Mouse (Mus musculus): Measurements from ENCODE around the gene Nhej1. TPM values are rescaled to one million over a fixed set of nuclear protein-coding genes. Genes with fewer than 3 reads are reported as not detected.
A peak's percentile ranks its signal among the peaks of the same experiment; 100 is the strongest.

Nhej1 gene
- total RNA-seq, 2 experiments from 2014 or later, result 10.4 to 11.1 TPM

DNA sequence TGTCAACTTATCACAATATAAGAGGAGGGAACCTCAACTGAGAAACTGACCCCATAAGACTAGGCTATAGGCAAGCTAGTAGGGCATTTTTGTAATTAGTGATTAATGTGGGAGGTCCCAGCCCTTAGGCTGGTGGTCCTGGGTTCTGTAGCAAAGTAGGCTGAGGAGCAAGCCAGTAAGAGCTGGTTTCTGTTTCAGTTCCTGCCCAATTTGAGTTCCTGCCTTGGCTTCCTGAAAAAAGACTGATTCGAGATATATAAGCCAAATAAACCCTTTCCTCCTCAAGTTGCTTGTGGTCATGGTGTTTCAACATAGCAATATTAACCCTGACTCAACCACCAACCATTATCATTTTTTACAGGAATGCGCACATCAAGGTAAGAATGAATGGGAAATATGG is 127.8 kb downstream of the Nhej1 start:
- peak; percentile 63 for ATAC-seq (replicated peaks; ENCODE audit: poor library complexity)

DNA sequence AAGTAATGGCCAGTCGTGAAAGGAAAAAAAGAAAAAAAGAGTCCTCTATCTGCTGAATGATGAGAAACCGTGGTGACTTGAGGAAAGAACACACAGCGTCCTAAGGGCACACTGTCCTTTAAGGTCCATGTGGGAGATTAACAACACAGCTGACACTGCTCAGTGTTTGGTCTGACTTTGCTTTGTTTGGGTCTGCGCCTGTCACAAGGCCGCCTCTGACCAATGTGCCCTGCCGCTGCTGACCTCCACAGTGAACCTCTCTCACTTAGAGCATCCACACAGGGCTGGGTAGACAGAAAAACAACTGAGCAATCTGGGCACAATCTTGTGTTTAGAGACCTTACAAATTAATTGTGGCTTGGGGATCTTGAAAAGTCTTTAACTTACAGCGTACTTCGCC is 148.0 kb downstream of the Nhej1 start:
- no peak for ATAC-seq (replicated peaks; ENCODE audit: poor library complexity)

DNA sequence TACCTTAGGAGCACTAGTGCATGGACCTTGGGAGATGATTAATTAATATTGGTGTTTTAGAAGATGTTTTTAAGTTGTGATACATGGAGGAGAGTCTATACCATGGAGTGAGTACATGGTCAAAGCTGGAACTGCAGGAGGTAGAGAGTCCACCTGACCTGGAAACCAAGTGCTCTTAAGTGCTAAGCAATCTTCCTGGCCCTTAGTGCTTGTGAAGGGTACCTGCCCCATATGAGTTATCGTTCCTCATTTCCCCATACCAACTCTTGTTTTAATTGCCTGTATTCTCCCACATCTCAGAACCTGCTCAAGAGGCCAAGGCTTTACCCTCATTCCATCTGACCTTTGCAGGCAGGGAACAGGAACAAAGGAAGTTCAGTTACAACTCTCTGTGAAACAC is 149.1 kb downstream of the Nhej1 start:
- ATAC-seq (replicated peaks; ENCODE audit: poor library complexity), result no peak

DNA sequence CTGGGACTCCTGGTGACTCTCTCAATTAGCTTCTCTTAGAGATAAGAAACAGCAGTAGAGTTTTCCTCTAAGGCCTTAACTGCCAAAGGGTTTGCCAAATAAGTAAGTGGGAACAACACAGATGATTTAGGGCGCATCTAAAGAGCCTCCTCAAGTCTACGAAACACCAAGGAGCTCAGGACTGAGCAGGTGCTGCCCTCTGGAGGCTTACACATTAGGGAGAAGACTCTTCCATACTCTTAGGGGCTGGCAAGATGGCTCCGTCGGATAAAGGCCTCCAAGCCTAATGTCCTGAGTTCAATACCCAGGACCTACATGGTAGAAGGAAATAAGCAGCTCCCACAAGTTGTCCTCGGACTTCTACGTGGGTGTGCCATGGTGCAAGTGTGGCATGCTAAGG is 151.4 kb downstream of the Nhej1 start:
- no peak for ATAC-seq (replicated peaks; ENCODE audit: poor library complexity)

DNA sequence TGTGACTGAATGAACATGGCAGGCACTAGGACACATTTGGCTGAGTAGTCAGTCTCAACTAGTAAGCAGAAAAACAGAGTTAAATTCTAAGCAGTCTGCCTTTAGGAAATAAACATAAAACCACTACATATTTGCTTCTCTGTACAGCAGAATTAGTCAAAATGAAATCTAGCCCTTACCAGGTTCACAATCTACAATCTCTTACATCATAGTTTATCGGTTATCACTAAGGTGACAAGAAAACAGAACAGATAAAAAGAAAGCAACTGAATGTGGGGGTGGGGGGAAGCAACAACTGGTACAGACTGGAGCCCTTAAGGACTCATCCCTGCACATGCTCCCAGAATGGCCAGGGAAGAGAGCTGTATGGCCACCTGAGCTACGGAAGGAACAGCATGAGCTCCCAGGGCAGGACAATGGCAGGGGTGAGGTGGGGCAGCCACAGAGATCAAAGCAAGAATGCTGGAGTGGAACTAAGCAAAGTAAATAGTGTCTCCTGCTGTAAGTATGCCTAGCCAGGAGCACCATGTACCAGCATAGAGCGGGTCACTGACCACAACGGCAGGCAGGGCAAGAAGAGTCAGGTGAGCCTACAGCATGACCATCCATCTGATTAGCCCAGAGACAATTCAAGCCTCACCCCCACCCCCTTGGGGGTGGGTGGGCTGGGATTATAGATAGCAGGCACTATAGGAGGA is 153.5 kb downstream of the Nhej1 start:
- ATAC-seq (replicated peaks; ENCODE audit: poor library complexity), result no peak

DNA sequence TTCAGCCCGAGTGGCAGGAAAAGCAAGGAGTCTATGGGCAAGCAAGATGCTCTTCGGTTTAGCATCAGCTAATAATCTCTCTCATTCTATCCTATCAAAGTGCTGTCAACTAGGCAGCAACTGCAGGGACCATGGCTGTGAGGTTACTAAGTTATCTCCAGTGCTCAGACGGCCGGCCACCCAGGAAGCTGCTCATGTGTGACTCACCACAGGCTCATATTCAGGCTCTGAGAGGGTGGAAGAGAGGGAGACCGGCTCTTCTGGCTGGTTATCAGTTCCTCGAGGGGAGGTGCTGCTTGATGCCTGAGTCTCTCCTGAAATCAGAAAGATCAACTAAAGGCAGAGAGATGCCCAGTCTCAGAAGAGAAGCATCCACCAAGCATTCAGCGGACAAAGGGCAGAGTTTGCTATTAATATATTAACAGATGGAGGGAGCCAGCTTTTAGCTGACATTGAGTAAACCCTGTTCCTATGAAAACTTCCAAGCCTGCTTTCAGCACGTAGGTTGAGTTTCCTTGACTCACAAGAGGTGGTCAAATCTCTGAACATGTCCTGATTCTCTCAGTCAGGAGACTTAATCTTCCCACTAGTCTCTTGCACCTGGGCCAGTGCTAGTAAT is 156.9 kb downstream of the Nhej1 start:
- no peak for ATAC-seq (replicated peaks; ENCODE audit: poor library complexity)

DNA sequence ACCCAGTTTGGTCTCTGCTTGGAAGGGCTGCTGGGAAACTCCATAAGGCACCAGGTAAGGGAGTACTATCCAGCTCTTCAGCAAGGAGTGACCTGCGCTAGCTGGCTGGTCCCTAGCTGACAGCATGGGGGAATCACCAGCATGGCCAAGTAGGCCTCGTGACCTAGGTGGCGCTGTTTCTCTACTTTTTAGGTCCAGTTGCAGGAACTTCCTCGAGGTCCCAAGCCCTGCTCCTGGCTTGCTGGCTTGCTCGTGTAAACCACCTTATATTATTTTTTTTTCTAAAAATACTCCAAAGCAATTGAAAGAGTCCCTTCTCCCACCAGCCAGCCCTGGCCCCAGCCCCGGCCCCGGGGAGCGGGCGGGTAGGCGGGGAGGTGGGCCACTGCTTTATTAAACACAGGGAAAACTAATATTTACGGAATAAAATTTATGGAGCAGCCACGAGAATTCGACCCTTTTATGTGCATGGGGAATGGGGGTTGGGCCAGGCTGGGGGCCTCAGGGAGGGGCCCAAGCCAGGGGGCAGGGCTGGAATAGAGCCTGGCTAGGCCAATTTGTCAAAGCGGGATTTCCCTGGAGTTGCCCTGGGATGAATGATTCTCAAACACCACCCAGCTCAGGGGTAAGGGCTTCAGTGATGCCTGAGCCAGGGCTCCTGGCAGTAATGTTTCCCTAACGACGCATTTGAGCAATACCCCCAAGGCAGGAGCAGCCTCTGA is 160.3 kb downstream of the Nhej1 start:
- ATAC-seq (replicated peaks; ENCODE audit: poor library complexity), result peak; percentile 83

DNA sequence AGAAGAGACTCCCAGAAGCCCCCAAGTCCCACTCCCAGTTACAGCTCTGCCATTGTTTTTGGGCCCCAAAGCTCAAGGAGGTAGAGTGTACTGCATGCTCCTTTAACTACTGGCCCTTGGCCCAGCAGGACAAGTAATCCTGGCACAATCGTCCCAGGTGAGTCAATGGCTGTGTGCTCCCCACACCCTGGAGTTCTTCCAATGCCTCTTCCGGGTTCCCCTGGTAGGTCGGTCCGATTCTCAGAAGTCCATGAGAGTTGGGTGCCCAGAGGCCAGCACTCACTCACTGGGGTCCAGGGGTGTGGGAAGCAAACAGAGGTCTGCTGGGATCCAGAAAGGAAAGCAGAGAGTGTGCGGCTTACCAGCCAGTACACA is 162.2 kb downstream of the Nhej1 start:
- no peak for ATAC-seq (replicated peaks; ENCODE audit: poor library complexity)

DNA sequence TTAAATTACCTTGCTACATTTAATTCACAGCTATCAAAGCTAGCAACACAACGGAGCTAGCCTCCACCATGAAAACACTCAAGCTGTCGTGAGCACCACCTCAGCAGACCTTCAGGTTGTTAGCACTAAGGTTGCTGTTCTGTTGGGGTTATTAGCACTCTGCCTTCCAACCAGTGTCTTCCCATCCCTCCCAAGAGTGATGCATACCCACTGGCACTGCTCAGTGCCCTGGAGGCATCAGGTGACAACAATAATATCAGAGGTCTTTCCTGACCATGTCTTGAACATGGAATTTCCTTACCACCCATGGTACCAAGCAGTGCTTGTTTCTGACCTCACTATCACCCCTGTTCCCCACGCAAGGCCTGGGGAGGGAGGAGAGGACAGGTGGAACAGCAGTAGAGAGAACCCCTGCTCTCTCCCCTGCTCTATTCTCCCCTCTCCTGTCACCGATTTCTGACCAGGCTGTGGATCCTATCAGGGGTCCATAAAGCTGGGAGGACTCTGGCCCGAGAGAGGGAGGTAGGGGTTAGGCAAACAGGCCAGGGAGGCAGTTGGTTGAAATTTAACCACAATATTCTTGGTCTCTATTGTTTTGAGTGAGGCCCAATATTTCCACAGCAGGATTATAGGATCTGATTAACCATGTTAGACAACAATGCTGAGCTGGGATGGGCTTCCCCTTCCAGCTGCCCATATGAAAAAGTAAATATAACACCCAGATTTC is 162.7 kb downstream of the Nhej1 start:
- no peak for ATAC-seq (replicated peaks; ENCODE audit: poor library complexity)

DNA sequence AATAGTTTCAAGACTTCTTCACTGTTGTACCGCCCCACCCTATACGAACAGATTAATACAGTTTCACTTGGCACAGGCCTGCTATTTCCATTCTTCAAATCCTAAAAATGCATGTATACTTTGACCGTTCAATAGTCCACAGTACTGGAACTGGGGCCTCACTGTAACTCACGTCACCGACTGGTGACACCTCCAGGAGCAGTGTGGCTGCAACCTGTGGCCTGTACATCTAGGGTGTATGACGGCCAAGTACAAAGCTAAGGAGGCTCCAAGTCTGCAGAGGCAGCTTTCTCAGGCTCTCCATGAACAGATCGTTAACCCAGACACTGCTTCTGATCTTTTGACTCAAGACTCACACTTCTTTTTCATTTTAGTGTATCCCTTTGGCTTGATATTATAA is 163.3 kb downstream of the Nhej1 start:
- no peak for ATAC-seq (replicated peaks; ENCODE audit: poor library complexity)

DNA sequence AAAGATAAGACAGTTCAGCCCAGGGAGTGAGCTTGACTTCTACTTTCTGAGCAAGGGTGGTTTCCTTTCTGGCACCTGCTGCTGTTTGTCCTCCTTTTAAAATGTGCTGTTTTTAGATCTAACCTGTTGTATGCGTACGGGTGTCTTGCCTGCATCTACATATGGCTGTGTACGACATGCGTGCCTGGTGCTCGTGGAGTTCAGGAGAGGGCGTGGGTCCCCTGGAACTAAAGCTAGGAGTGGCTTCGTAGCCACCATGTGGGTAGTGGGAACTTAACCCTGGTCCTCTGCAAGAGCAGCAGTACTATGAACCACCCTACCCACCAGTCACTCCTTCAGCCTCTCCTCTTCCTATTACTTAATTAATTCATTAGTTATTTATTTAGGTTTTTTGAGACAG is 164.9 kb downstream of the Nhej1 start:
- ATAC-seq (replicated peaks; ENCODE audit: poor library complexity), result no peak

DNA sequence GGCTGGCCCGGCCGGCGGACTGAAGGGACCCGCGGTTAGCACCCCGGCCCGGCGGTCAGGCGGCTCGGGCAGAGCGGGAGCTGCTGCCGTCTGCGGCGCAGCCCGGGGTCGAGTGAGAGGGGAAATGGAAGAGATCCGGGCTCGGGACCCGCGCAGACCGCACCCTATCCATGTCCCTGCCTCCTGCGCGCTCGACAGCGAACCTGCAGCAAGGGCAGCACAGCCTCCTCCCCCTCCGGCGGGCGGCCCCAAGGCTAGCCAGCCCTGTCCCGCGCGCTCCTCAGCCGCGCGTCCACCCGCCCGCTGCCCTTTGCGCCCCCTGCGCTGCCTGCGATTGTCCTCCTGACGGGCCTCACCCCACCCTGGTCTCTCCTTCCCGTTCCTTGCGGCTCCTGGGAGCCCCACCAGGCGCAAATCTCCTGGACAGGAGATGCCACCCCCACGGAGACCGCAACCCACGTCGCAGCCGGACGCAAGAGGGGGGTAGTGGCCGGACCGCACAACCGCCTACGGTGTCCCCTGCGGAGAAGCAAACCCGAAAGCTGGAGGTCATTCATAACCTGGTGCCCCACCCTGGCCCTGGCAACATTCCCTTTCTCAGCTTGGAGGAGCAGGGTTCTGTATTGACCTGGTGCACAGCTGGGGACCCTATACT is 173.3 kb downstream of the Nhej1 start, which contains the start of gene Ihh:
Gene Ihh, minus strand, starts transcription at position 117 of the 655 bp plus-strand sequence.
- ATAC-seq (replicated peaks; ENCODE audit: poor library complexity), result no peak

DNA sequence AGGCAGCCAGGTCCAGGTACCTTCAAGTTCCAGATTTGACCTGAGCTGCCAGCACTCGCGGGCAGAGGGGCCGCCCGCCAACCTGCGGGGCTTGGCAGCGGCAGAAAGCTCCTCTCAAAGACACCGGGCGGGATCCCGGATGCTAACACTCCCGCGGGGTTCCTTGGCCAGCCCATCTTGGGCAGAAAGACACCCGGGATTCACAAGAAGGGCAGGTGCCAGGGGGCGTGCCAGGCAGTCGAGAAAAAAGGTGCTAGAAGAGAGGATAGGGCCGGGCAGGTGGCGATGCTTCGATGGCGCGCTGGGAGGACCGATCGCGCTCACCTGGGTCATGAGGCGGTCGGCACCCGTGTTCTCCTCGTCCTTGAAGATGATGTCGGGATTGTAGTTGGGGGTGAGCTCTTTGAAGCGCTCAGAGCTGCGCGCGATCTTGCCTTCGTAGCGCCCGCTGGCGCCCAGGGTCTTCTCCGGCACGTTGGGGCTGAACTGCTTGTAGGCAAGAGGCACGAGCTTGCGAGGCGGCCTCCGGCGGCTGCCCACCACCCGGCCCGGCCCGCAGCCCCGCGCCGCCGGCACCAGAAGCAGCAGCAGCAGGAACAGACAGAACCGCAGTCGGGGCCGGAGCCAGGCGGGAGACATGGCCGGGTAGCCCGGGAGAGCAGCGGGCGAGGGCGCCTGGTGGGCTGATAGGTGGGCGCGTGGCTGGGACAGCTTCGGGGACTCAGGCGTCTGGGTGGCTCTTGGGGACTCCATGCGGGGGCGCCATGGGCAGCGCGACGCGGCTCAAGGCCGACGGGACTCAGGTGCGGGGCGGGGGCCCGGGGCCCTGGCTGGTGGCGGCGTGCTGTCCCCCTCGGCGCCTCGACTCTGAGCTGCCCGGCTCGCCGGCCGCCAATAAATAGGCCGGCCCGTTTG is 174.2 kb downstream of the Nhej1 start:
- no peak for ATAC-seq (replicated peaks; ENCODE audit: poor library complexity)

DNA sequence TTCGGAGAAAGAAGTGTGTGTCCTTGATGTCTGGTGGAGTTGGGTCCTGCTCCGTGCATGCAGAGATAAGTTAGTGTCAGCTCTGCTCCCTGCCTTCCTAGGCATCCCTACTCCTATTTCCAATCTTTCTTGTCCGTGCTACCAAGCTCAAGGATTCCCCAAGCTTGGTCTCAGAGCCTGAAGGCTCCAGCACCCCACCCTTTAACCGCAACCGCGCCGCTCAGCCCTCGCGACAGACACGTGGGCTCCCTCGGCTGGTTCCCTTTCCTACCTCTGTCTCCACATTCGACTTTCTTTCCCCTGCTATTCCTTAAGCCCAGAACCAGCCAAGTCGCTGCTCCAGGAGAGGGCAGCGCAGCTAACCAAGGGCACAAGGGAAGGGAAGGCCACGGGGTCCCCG is 174.9 kb downstream of the Nhej1 start:
- ATAC-seq (replicated peaks; ENCODE audit: poor library complexity), result peak; percentile 42; the same call in 1 of the 2 replicates

DNA sequence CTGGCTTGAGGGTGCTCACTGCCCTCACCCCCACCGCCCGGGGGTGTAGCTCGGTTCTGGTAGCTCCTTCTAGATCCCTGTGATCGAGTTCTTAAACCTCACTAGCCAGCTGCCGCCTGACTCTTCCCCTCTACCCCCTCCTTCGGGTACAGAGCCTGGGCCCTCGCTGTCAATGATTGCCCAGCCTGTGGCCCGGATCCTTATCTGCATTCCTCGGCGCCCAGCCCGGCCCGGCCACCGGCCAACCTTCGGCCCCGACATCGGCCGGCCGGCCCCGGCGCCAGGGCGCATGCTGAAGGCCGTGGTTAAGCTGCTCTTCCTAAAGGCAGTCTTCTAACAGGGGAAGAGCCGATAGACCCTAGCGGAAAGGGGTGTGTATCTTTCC is 175.3 kb downstream of the Nhej1 start:
- no peak for ATAC-seq (replicated peaks; ENCODE audit: poor library complexity)

DNA sequence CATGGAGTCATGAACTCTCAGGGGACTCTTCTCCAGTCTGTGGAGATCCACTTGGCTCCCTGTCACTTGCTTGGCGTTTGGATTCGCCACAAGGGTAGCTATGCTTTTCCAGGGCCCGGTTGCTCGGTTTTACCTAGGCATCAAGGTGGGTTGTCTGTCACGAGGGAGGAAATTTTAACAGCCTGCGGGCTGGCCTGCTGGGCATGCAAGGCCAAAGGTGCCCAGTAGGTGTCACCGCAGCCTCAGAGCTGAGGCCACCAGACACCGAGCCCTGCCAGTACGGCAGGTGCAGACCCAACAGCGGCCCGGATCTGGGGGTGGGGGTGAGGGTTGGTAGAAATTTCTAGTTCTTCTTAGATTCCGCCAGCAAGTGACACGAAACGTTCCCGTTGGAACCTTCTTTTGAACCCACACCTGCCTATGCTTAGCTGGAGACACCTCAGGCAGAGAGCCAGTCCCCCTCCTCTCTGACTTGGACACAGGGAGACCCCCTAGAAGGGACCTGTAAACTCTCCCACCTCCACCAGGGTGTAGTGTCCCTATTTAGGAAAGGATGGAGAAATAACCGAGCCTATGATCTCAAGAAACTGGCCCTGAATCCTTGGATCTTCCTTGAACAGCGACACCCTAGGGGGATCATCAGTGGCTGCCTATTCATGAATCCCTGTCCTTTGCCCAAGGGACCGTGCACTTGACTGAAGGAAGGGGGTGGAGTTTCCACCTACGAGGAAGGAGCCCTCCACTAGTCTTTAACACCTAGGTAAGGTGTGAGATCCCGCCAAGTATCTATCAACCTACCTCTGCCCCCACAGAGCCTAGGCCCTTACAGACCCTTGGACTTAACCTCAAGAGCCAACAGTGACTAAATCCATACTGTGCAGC is 176.0 kb downstream of the Nhej1 start:
- peak; percentile 82 for ATAC-seq (replicated peaks; ENCODE audit: poor library complexity)

DNA sequence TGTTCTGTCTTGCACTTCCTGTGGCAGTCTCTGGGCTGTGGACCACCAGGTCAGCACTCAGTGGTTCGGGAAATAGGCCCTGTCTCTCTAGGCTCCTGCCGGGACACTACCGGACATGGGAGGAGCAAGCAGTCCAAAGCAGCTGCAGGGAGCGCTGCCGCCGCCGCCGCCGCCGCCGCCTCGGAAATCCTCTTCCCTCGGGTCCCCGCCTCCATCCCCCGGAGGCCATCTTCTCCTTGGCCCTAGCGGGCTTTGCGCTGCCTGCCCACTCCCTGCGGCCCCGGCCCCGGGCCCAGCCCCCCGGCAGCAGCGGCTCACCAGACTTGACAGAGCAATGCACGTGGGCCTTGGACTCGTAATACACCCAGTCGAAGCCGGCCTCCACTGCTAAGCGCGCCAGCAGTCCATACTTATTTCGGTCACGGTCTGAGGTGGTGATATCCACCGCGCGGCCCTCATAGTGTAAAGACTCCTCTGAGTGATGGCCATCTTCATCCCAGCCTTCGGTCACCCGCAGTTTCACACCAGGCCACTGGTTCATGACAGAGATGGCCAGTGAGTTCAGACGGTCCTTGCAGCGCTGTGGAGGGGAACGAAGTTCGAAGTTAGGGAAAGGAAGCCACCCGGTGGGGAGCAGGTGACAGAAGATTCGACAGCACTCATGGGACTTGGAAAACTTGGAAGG is 176.9 kb downstream of the Nhej1 start:
- ATAC-seq (replicated peaks; ENCODE audit: poor library complexity), result 0 out of 2 replicates have a peak, but pooled peaks have one; percentile 17

DNA sequence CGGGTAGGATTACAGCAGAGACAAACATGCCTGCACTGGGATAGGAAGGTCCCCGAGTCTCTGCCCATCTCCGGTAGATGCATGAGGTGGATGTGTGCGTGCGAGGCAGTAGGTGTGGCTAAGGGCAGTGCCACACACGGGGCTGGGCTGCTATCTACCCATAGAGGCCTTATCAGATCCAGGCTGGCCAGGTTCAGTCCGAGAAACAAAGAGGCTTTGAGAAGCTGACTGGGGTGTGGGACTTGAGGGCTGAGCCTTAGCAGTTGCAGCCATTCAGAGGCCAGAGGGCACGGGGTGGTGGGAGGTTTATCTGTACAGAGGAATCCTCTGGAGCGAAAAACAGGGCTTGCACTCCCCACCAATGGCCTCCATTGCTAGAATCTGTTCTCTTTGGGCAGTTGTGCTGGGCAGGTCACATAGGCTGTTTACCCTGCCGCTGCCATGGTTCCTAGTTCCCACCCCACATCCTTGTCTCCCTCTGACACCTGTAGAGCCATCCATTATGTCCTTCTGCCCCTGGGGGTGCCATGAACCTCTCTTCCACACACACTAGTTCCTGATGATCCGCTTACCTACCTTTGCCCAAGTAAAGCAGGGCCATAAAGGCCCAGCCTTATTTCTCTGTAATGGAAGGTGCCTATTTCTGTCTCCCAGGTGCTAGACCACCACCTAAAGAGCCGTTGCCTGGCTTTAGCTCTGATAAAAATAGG is 183.2 kb downstream of the Nhej1 start:
- no peak for ATAC-seq (replicated peaks; ENCODE audit: poor library complexity)

All from megakaryocyte progenitor cell, adult 5-6 weeks (primary cell).